Mouse (Mus musculus): ENCODE results near the gene Dusp12. TPM values are rescaled to one million over a fixed set of nuclear protein-coding genes. Genes with fewer than 3 reads are reported as not detected.

Dusp12 gene
- polyA plus RNA-seq, 1 experiment from 2014 or later = 34.6 TPM

GRCm38 (mm10) chr1:170868107-170868904, 17.0 kb downstream of the Dusp12 start:
- H3K27me3 ChIP-seq = no peaks in the 10 kb centered on the region
- H3K9me3 ChIP-seq = no peaks in the 10 kb centered on the region
- H3K4me2 ChIP-seq (replicated peaks) = peak overlapping the region; percentile 93
- H3K4me3 ChIP-seq = peak overlapping the region; percentile 73
- no peaks in the 10 kb centered on the region for H3K36me3 ChIP-seq
- no peak overlapping the region for H3K27ac ChIP-seq (replicated peaks)
- ATAC-seq (ENCODE audit: low FRiP score, low read depth) = peak; percentile 87
- under 1% methylated on average over 33 of the region's 33 CpGs for WGBS
- peak overlapping the region; percentile 70 for H3K9ac ChIP-seq (replicated peaks)
- peaks cover 11% of the 10 kb centered on the region for H3K4me1 ChIP-seq

- ATAC-seq (ENCODE audit: low FRiP score, low read depth) = peak; percentile 70
- Histone ChIP-seq H3K4me2 (replicated peaks) (peak within 1 kb of the TSS; percentile 93), H3K4me1 (peaks cover 11% of the 10 kb centered on the region), H3K9ac (replicated peaks) (peak within 1 kb of the TSS; percentile 70), H3K27ac (replicated peaks) (peak within 1 kb of the TSS; percentile 40; the same call in 1 of the 2 replicates), H3K9me3 (no peaks in the 10 kb centered on the region), H3K4me3 (peak within 1 kb of the TSS; percentile 73), H3K36me3 (no peaks in the 10 kb centered on the region), H3K27me3 (no peaks in the 10 kb centered on the region)
- under 1% methylated on average over 25 of the region's 25 CpGs for WGBS
Observed at GRCm38 (mm10) chr1:170867691-170868105, 17.6 kb downstream of the Dusp12 start, which contains the start of gene Atf6. Gene Atf6, minus strand, starts transcription at chr1:170867771.

GRCm38 (mm10) chr1:170866992-170867690, 18.2 kb downstream of the Dusp12 start:
- Histone ChIP-seq H3K27ac (replicated peaks) (peak overlapping the region; percentile 40; the same call in 1 of the 2 replicates), H3K9me3 (no peaks in the 10 kb centered on the region), H3K4me2 (replicated peaks) (peak overlapping the region; percentile 93), H3K36me3 (no peaks in the 10 kb centered on the region), H3K4me3 (peak overlapping the region; percentile 73), H3K9ac (replicated peaks) (peak overlapping the region; percentile 70), H3K27me3 (no peaks in the 10 kb centered on the region), H3K4me1 (peaks cover 11% of the 10 kb centered on the region)
- 4% methylated on average over 30 of the region's 30 CpGs for WGBS
- peak; percentile 64; the same call in 1 of the 2 replicates for ATAC-seq (ENCODE audit: low FRiP score, low read depth)

- Histone ChIP-seq H3K27ac (replicated peaks) (no peak overlapping the region), H3K4me3 (no peak overlapping the region), H3K4me2 (replicated peaks) (no peak overlapping the region), H3K9ac (replicated peaks) (no peak overlapping the region), H3K36me3 (no peaks in the 10 kb centered on the region), H3K4me1 (peaks cover 11% of the 10 kb centered on the region), H3K9me3 (no peaks in the 10 kb centered on the region), H3K27me3 (no peaks in the 10 kb centered on the region)
- 87% methylated on average over 5 of the region's 5 CpGs for WGBS
- ATAC-seq (ENCODE audit: low FRiP score, low read depth) = no peak
Observed at GRCm38 (mm10) chr1:170865406-170865805, 19.9 kb downstream of the Dusp12 start.

GRCm38 (mm10) chr1:170864754-170865153, 20.6 kb downstream of the Dusp12 start:
- Histone ChIP-seq H3K9ac (replicated peaks) (no peak overlapping the region), H3K9me3 (no peaks in the 10 kb centered on the region), H3K27ac (replicated peaks) (no peak overlapping the region), H3K4me2 (replicated peaks) (no peak overlapping the region), H3K27me3 (no peaks in the 10 kb centered on the region), H3K4me1 (peaks cover 11% of the 10 kb centered on the region), H3K4me3 (no peak overlapping the region), H3K36me3 (no peaks in the 10 kb centered on the region)
- ATAC-seq (ENCODE audit: low FRiP score, low read depth) = no peak
- WGBS = 89% methylated on average over 3 of the region's 3 CpGs

- H3K4me3 ChIP-seq = no peak overlapping the region
- H3K36me3 ChIP-seq = no peaks in the 10 kb centered on the region
- no peak overlapping the region for H3K27ac ChIP-seq (replicated peaks)
- no peaks in the 10 kb centered on the region for H3K27me3 ChIP-seq
- no peak for ATAC-seq (ENCODE audit: low FRiP score, low read depth)
- no peaks in the 10 kb centered on the region for H3K9me3 ChIP-seq
- H3K9ac ChIP-seq (replicated peaks) = no peak overlapping the region
- no peak overlapping the region for H3K4me2 ChIP-seq (replicated peaks)
- peaks cover 11% of the 10 kb centered on the region for H3K4me1 ChIP-seq
Observed at GRCm38 (mm10) chr1:170864234-170864633, 21.1 kb downstream of the Dusp12 start.

- H3K27me3 ChIP-seq = no peaks in the 10 kb centered on the region
- H3K9me3 ChIP-seq = no peaks in the 10 kb centered on the region
- H3K27ac ChIP-seq (replicated peaks) = no peak overlapping the region
- H3K9ac ChIP-seq (replicated peaks) = no peak overlapping the region
- peaks cover 11% of the 10 kb centered on the region for H3K4me1 ChIP-seq
- WGBS = 74% methylated on average over 4 of the region's 4 CpGs
- no peak for ATAC-seq (ENCODE audit: low FRiP score, low read depth)
- H3K4me3 ChIP-seq = no peak overlapping the region
- H3K36me3 ChIP-seq = no peaks in the 10 kb centered on the region
- no peak overlapping the region for H3K4me2 ChIP-seq (replicated peaks)
Observed at GRCm38 (mm10) chr1:170863033-170863432, 22.3 kb downstream of the Dusp12 start.

GRCm38 (mm10) chr1:170862435-170862717, 23.0 kb downstream of the Dusp12 start:
- Histone ChIP-seq H3K4me1 (peaks cover 11% of the 10 kb centered on the region), H3K27me3 (no peaks in the 10 kb centered on the region), H3K27ac (replicated peaks) (no peak overlapping the region), H3K4me3 (no peak overlapping the region), H3K9me3 (no peaks in the 10 kb centered on the region), H3K4me2 (replicated peaks) (no peak overlapping the region), H3K9ac (replicated peaks) (no peak overlapping the region), H3K36me3 (no peaks in the 10 kb centered on the region)
- no peak for ATAC-seq (ENCODE audit: low FRiP score, low read depth)
- WGBS = 72% methylated on average over 3 of the region's 3 CpGs

GRCm38 (mm10) chr1:170861671-170862434, 23.5 kb downstream of the Dusp12 start:
- H3K36me3 ChIP-seq = no peaks in the 10 kb centered on the region
- no peak overlapping the region for H3K27ac ChIP-seq (replicated peaks)
- H3K4me3 ChIP-seq = no peak overlapping the region
- ATAC-seq (ENCODE audit: low FRiP score, low read depth) = no peak
- H3K27me3 ChIP-seq = no peaks in the 10 kb centered on the region
- H3K4me2 ChIP-seq (replicated peaks) = no peak overlapping the region
- H3K9me3 ChIP-seq = no peaks in the 10 kb centered on the region
- peaks cover 8% of the 10 kb centered on the region for H3K4me1 ChIP-seq
- WGBS = 84% methylated on average over 13 of the region's 13 CpGs
- no peak overlapping the region for H3K9ac ChIP-seq (replicated peaks)

- Histone ChIP-seq H3K4me2 (replicated peaks) (no peak overlapping the region), H3K9ac (replicated peaks) (no peak overlapping the region)
- 87% methylated on average over 2 of the region's 2 CpGs for WGBS
Observed at GRCm38 (mm10) chr1:170858872-170859271, 26.5 kb downstream of the Dusp12 start.

GRCm38 (mm10) chr1:170857369-170857768, 28.0 kb downstream of the Dusp12 start:
- Histone ChIP-seq H3K27me3 (no peaks in the 10 kb centered on the region), H3K27ac (replicated peaks) (no peak overlapping the region), H3K36me3 (0 out of 2 replicates have a peak, but pooled peaks cover 4% of the 10 kb centered on the region), H3K4me3 (no peak overlapping the region), H3K9ac (replicated peaks) (no peak overlapping the region), H3K4me1 (no peaks in the 10 kb centered on the region), H3K4me2 (replicated peaks) (no peak overlapping the region), H3K9me3 (no peaks in the 10 kb centered on the region)
- 86% methylated on average over 2 of the region's 2 CpGs for WGBS
- no peak for ATAC-seq (ENCODE audit: low FRiP score, low read depth)

More at GRCm38 (mm10) chr1:170858872-170859271, 26.5 kb downstream of the Dusp12 start:
- Histone ChIP-seq H3K4me3 (no peak overlapping the region), H3K4me1 (no peaks in the 10 kb centered on the region), H3K27ac (replicated peaks) (no peak overlapping the region), H3K9me3 (no peaks in the 10 kb centered on the region), H3K27me3 (no peaks in the 10 kb centered on the region), H3K36me3 (no peaks in the 10 kb centered on the region)
- ATAC-seq (ENCODE audit: low FRiP score, low read depth) = no peak

Measured in midbrain, embryonic 12.5 days (tissue).